Mouse (Mus musculus) gastrocnemius, adult 8-10 months (tissue): ENCODE measurements around the gene Phf12. TPM values are rescaled to one million over a fixed set of nuclear protein-coding genes. Genes with fewer than 3 reads are reported as not detected.
A peak's percentile ranks its signal among the peaks of the same experiment; 100 is the strongest.

Experiments used
- DNase-seq, 2 experiments: peaks; one replicate each; pipeline ENCODE4 v3.0.0; 2022; ENCODE audit warnings: low spot score in 2 of 2
- total RNA-seq, 4 experiments: library from RNA; stranded (reverse); gene quantifications; 2 replicates each; pipeline ENCODE4 v1.2.4; 2022

The Phf12 gene
- 10 to 100 TPM; 13.1 to 15.1 (median 13.8) TPM for total RNA-seq

GRCm38 (mm10) chr11:77982441-77982905 lies at the start of gene Phf12:
TSS of gene Phf12 (plus strand) at chr11:77982754.
- DNase-seq, result peak; percentile 99 to 100

- DNase-seq, result no peak
Measured at GRCm38 (mm10) chr11:77934111-77934521, 48.4 kb upstream of the Phf12 start.

GRCm38 (mm10) chr11:77934568-77935311 lies 47.8 kb upstream of the Phf12 start:
- DNase-seq, result no peak

- no peak for DNase-seq
Measured at GRCm38 (mm10) chr11:77936846-77937245, 45.7 kb upstream of the Phf12 start.

- DNase-seq, result no peak
Measured at GRCm38 (mm10) chr11:77937649-77938410, 44.7 kb upstream of the Phf12 start.

GRCm38 (mm10) chr11:77942230-77942629 lies 40.3 kb upstream of the Phf12 start:
- no peak for DNase-seq

GRCm38 (mm10) chr11:77947860-77948259 lies 34.7 kb upstream of the Phf12 start:
- no peak for DNase-seq

GRCm38 (mm10) chr11:77950125-77950685 lies 32.3 kb upstream of the Phf12 start:
- no peak for DNase-seq

- no peak for DNase-seq
Measured at GRCm38 (mm10) chr11:77950797-77951228, 31.7 kb upstream of the Phf12 start.

GRCm38 (mm10) chr11:77953671-77954070 lies 28.9 kb upstream of the Phf12 start:
- DNase-seq, result no peak

GRCm38 (mm10) chr11:77956428-77956827 lies 26.1 kb upstream of the Phf12 start:
- DNase-seq, result no peak

GRCm38 (mm10) chr11:77958268-77958667 lies 24.3 kb upstream of the Phf12 start:
- no peak for DNase-seq

- DNase-seq, result no peak
Measured at GRCm38 (mm10) chr11:77958932-77959331, 23.6 kb upstream of the Phf12 start.

GRCm38 (mm10) chr11:77960199-77960598 lies 22.4 kb upstream of the Phf12 start:
- DNase-seq, result no peak

- no peak for DNase-seq
Measured at GRCm38 (mm10) chr11:77960898-77961297, 21.7 kb upstream of the Phf12 start.

- no peak for DNase-seq
Measured at GRCm38 (mm10) chr11:77962946-77963345, 19.6 kb upstream of the Phf12 start.

- DNase-seq, result no peak
Measured at GRCm38 (mm10) chr11:77964415-77965095, 18.0 kb upstream of the Phf12 start.

GRCm38 (mm10) chr11:77965101-77966036 lies 17.2 kb upstream of the Phf12 start:
- no peak for DNase-seq

GRCm38 (mm10) chr11:77966037-77966391 lies 16.5 kb upstream of the Phf12 start:
- DNase-seq, result no peak

- peak; percentile 36 to 39 for DNase-seq
Measured at GRCm38 (mm10) chr11:77967114-77967513, 15.4 kb upstream of the Phf12 start.

- DNase-seq, result no peak
Measured at GRCm38 (mm10) chr11:77968786-77969185, 13.8 kb upstream of the Phf12 start.
